Mouse (Mus musculus) bone marrow, adult 2 months (tissue): Measurements from ENCODE around the gene Cdc42ep5.

Experiments
- CTCF ChIP-seq: fragments of 200-500 bp; IDR thresholded peaks from 2 replicates; pipeline ENCODE4 v1.5.1; 2011; ENCODE audit warnings: low read length, control low read depth; ENCODE audit not compliant: control insufficient read depth, insufficient read depth
- POLR2A ChIP-seq: fragments of 200-500 bp; IDR thresholded peaks from 2 replicates; pipeline ENCODE4 v1.6.1; 2011; ENCODE audit warnings: low read depth, mild to moderate bottlenecking, control low read depth, low read length, borderline replicate concordance; ENCODE audit not compliant: control insufficient read depth

GRCm38 (mm10) chr7:4164090-4164910 lies at the start of gene Cdc42ep5:
- no peak for TF ChIP-seq CTCF
- TF ChIP-seq POLR2A, result no peak
